Mouse (Mus musculus) layer of hippocampus, adult 9-11 months (tissue): ENCODE data around the gene Art1.

Experiments used
- DNase-seq: peaks from one replicate; pipeline ENCODE4 v3.0.0; 2022

Gene Art1

GRCm38 (mm10) chr7:102101487-102101886, at the start of gene Art1:
Gene Art1, plus strand, starts transcription at chr7:102101743.
- no peak for DNase-seq

- no peak for DNase-seq
Measured at GRCm38 (mm10) chr7:102061353-102061752, 40.2 kb upstream of the Art1 start.

- no peak for DNase-seq
Measured at GRCm38 (mm10) chr7:102062203-102062602, 39.3 kb upstream of the Art1 start.

GRCm38 (mm10) chr7:102063891-102064290, 37.7 kb upstream of the Art1 start:
- DNase-seq, result no peak

GRCm38 (mm10) chr7:102064655-102065045, 36.9 kb upstream of the Art1 start:
- no peak for DNase-seq

- peak; percentile 94 for DNase-seq
Measured at GRCm38 (mm10) chr7:102065046-102065891, 36.3 kb upstream of the Art1 start, which contains the start of the genes Rnf121, Xndc1 and Xntrpc. Gene Rnf121, minus strand, starts transcription at chr7:102065469. Gene Xndc1, plus strand, starts transcription at chr7:102065511. Gene Xntrpc, plus strand, starts transcription at chr7:102065713.

GRCm38 (mm10) chr7:102066363-102066762, 35.2 kb upstream of the Art1 start:
- no peak for DNase-seq

- no peak for DNase-seq
Measured at GRCm38 (mm10) chr7:102076714-102077296, 24.7 kb upstream of the Art1 start.

GRCm38 (mm10) chr7:102078517-102078916, 23.0 kb upstream of the Art1 start:
- peak; percentile 27 for DNase-seq

GRCm38 (mm10) chr7:102080311-102080710, 21.2 kb upstream of the Art1 start:
- no peak for DNase-seq

GRCm38 (mm10) chr7:102081784-102082183, 19.8 kb upstream of the Art1 start:
- no peak for DNase-seq

GRCm38 (mm10) chr7:102082816-102083215, 18.7 kb upstream of the Art1 start, which contains the start of gene Trpc2:
Gene Trpc2, plus strand, starts transcription at chr7:102083116.
- DNase-seq, result no peak

GRCm38 (mm10) chr7:102084041-102084696, 17.4 kb upstream of the Art1 start:
- no peak for DNase-seq

GRCm38 (mm10) chr7:102087336-102087735, 14.2 kb upstream of the Art1 start:
- DNase-seq, result no peak

GRCm38 (mm10) chr7:102099760-102100661, 1.5 kb upstream of the Art1 start:
- no peak for DNase-seq

- DNase-seq, result no peak
Measured at GRCm38 (mm10) chr7:102100868-102101267, 675 bp upstream of the Art1 start.

GRCm38 (mm10) chr7:102102241-102102640, 698 bp downstream of the Art1 start:
- no peak for DNase-seq

- DNase-seq, result no peak
Measured at GRCm38 (mm10) chr7:102102696-102103095, 1.2 kb downstream of the Art1 start.

GRCm38 (mm10) chr7:102103555-102103954, 2.0 kb downstream of the Art1 start:
- no peak for DNase-seq

- DNase-seq, result peak; percentile 42
Measured at GRCm38 (mm10) chr7:102104126-102104525, 2.6 kb downstream of the Art1 start.

GRCm38 (mm10) chr7:102106700-102107141, 5.2 kb downstream of the Art1 start:
- no peak for DNase-seq

GRCm38 (mm10) chr7:102108206-102108605, 6.7 kb downstream of the Art1 start:
- no peak for DNase-seq
